Mouse (Mus musculus) embryonic facial prominence, embryonic 13.5 days (tissue): ENCODE measurements around the gene Sel1l3. TPM values are rescaled to one million over a fixed set of nuclear protein-coding genes. Genes with fewer than 3 reads are reported as not detected.

ENCODE experiments used
- ATAC-seq: fragments of 200-750 bp; cut with Nextera tagmentation; 2 replicates; pipeline ENCODE4 v1.8.0; 2017; ENCODE audit warnings: low read depth; ENCODE audit not compliant: insufficient number of reproducible peaks, insufficient read depth, low FRiP score, low TSS enrichment
- H3K27ac ChIP-seq: fragments of 300-500 bp; sonication (generic); 2 replicates; pipeline ENCODE4 v1.5.1; 2015; ENCODE audit warnings: moderate library complexity, mild to moderate bottlenecking, inconsistent platforms
- H3K27me3 ChIP-seq: fragments of 300-500 bp; sonication (generic); 2 replicates; pipeline ENCODE4 v1.6.1; 2015; ENCODE audit warnings: mild to moderate bottlenecking, inconsistent platforms
- H3K36me3 ChIP-seq: fragments of 300-500 bp; sonication (generic); 2 replicates; pipeline ENCODE4 v1.6.1; 2015; ENCODE audit warnings: mild to moderate bottlenecking, inconsistent platforms
- H3K4me1 ChIP-seq: fragments of 300-500 bp; sonication (generic); 2 replicates; pipeline ENCODE4 v1.6.1; 2015; ENCODE audit warnings: inconsistent platforms
- H3K4me2 ChIP-seq: fragments of 300-500 bp; sonication (generic); 2 replicates; pipeline ENCODE4 v1.6.1; 2015; ENCODE audit warnings: moderate library complexity, mild to moderate bottlenecking, inconsistent platforms
- H3K4me3 ChIP-seq: fragments of 300-500 bp; sonication (generic); 2 replicates; pipeline ENCODE4 v1.5.1; 2015; ENCODE audit warnings: mild to moderate bottlenecking, inconsistent platforms
- H3K9ac ChIP-seq: fragments of 300-500 bp; sonication (generic); 2 replicates; pipeline ENCODE4 v1.6.1; 2015; ENCODE audit warnings: mild to moderate bottlenecking, inconsistent platforms
- H3K9me3 ChIP-seq: fragments of 300-500 bp; sonication (generic); 2 replicates; pipeline ENCODE4 v1.6.1; 2016; ENCODE audit warnings: inconsistent platforms
- WGBS: fragments of 180-500 bp; shearing (Covaris S2); methylation state at CpG from one replicate; pipeline ENCODE4 v1.1.7; 2015; ENCODE audit warnings: mixed read lengths; 5-methylcytosine and 5-hydroxymethylcytosine counted together
- polyA plus RNA-seq: library from polyadenylated mRNA; unstranded; fragments of >200 nt; fragmentation: Nextera tagmentation; extraction: Ambion mirVana; gene quantifications from 2 replicates; pipeline ENCODE4 v1.2.1, GENCODE M21; 2015

The Sel1l3 gene
- polyA plus RNA-seq, 1 experiment from 2014 or later: 1.0 TPM

GRCm38 (mm10) chr5:53106125-53106524 lies 107.6 kb downstream of the Sel1l3 start:
- H3K9ac ChIP-seq: no peak overlapping the region
- no peak overlapping the region for H3K4me3 ChIP-seq
- ATAC-seq: no peak
- no peak overlapping the region for H3K27ac ChIP-seq
- H3K27me3 ChIP-seq: no peaks in the 10 kb centered on the region
- WGBS: 83% methylated on average over 4 of the region's 4 CpGs
- peaks cover 6% of the 10 kb centered on the region for H3K4me1 ChIP-seq
- H3K9me3 ChIP-seq: no peaks in the 10 kb centered on the region
- no peak overlapping the region for H3K4me2 ChIP-seq
- no peaks in the 10 kb centered on the region for H3K36me3 ChIP-seq

DNA sequence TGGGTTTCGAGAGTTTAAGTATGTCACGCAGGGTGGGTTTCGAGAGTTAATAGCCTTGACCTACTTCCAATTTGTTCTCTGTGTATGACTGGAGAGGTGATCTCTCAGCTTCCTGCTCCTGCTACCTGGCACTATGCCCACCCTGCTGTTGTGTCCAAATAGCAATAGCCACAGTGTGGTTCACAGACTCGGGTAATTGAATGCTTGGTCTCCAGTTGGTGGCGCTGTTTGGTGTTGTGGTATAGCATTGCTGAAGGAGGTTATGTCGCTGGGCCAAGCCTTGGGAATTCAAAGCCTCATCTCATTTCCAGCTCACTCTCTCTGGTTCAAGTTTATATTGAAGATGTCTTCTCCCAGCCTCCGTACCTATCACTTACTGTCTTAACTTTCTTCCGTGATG lies 108.0 kb downstream of the Sel1l3 start:
- H3K36me3 ChIP-seq: no peaks in the 10 kb centered on the region
- no peak overlapping the region for H3K27ac ChIP-seq
- no peaks in the 10 kb centered on the region for H3K27me3 ChIP-seq
- WGBS: 68% methylated on average over 8 of the region's 8 CpGs
- H3K9me3 ChIP-seq: no peaks in the 10 kb centered on the region
- no peak overlapping the region for H3K9ac ChIP-seq
- ATAC-seq: no peak
- peaks cover 6% of the 10 kb centered on the region for H3K4me1 ChIP-seq
- no peak overlapping the region for H3K4me2 ChIP-seq
- no peak overlapping the region for H3K4me3 ChIP-seq

DNA sequence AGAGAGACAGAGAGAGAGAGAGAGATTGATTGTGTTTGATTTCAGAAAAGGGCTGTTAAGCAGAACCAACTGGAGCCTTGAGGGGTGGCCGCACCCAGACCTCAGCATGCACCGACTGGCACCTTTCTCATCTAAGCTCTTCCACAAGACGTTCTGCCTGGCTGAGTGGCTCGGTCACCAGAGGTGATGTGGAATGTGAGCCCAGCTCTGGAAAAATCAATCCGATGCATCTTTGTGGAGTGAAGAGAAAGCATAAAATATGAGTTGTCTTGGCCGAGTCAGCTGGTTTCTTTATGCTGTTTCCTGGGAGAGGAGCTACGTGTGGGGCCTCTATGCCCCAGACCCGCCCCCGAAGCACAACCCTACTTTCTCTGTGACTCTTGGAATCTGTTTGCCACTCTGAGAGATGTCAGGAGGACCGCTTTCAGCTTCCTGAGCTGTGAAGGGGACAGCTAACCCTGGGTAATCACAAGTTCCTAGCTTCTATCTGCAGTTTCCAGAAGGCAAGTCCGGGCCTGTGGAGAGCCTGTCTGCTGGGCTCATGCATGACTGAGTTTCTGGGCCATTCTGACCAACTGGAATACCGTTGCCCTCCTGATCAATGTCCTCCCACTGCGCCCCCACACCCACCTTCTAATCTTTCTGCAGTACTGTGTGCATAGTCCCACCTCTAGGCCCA lies 109.4 kb downstream of the Sel1l3 start:
- H3K9ac ChIP-seq: no peak overlapping the region
- no peak overlapping the region for H3K4me3 ChIP-seq
- 61% methylated on average over 13 of the region's 13 CpGs for WGBS
- ATAC-seq: no peak
- H3K27ac ChIP-seq: no peak overlapping the region
- H3K4me1 ChIP-seq: peaks cover 6% of the 10 kb centered on the region
- no peaks in the 10 kb centered on the region for H3K27me3 ChIP-seq
- no peaks in the 10 kb centered on the region for H3K9me3 ChIP-seq
- H3K4me2 ChIP-seq: no peak overlapping the region
- no peaks in the 10 kb centered on the region for H3K36me3 ChIP-seq

GRCm38 (mm10) chr5:53101848-53102473 lies 111.8 kb downstream of the Sel1l3 start:
- Histone ChIP-seq H3K36me3 (no peaks in the 10 kb centered on the region), H3K4me1 (peaks cover 6% of the 10 kb centered on the region; the same call in 1 of the 2 replicates), H3K9me3 (no peaks in the 10 kb centered on the region), H3K9ac (no peak overlapping the region), H3K27me3 (no peaks in the 10 kb centered on the region), H3K4me2 (no peak overlapping the region), H3K4me3 (no peak overlapping the region), H3K27ac (no peak overlapping the region)
- peak; percentile 34; the same call in 1 of the 2 replicates for ATAC-seq
- 69% methylated on average over 12 of the region's 12 CpGs for WGBS

GRCm38 (mm10) chr5:53091331-53091730 lies 122.4 kb downstream of the Sel1l3 start:
- Histone ChIP-seq H3K4me2 (no peak overlapping the region), H3K36me3 (no peaks in the 10 kb centered on the region), H3K27me3 (no peaks in the 10 kb centered on the region), H3K9ac (no peak overlapping the region), H3K27ac (no peak overlapping the region), H3K4me1 (no peaks in the 10 kb centered on the region), H3K9me3 (no peaks in the 10 kb centered on the region), H3K4me3 (no peak overlapping the region)
- WGBS: 64% methylated on average over 3 of the region's 3 CpGs
- ATAC-seq: no peak

DNA sequence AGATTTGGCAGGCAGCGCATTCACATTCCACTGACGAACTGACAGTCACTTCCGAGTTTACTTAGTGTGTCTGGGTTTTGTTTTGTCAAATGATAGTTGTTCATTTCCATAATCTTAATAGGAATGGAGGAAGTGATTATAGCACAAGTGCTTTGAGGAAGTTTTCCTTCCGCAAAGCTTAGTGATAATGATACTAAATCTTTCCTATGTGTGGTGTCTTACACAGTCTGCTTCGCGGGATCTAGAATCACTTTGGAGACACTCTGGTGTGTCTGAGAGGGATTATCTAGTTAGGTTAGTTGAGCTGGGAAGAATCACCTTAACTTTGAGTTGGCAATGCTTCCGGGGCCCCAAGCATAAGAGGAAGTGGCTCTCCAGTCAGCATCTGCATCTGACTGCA lies 126.3 kb downstream of the Sel1l3 start:
- Histone ChIP-seq H3K36me3 (no peaks in the 10 kb centered on the region), H3K4me1 (no peaks in the 10 kb centered on the region), H3K27ac (no peak overlapping the region), H3K4me3 (no peak overlapping the region), H3K27me3 (no peaks in the 10 kb centered on the region), H3K4me2 (no peak overlapping the region), H3K9me3 (no peaks in the 10 kb centered on the region), H3K9ac (no peak overlapping the region)
- no peak for ATAC-seq
- WGBS: 88% methylated on average over 7 of the region's 7 CpGs

DNA sequence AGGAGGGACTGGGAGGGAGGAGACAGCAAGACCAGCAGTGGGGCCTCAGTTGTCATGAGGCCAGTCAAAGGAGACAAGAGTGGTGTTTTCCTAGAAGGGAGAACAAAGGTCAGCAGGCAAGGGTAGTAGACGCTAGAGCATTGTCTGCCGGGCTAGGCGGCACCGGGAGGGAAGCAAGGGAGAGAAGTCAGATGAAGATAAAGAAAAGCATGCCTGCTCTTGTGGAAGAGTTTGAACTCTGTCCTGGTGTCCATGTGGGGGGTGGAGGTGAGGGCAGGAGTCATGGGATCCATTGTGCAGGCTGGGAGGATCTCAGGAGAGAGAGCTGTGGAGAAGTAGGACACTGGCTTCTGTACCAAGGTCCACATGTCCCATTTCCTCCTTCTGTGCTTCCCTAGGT lies 135.3 kb downstream of the Sel1l3 start:
- no peak overlapping the region for H3K9ac ChIP-seq
- 77% methylated on average over 4 of the region's 4 CpGs for WGBS
- no peaks in the 10 kb centered on the region for H3K36me3 ChIP-seq
- ATAC-seq: no peak
- no peaks in the 10 kb centered on the region for H3K27me3 ChIP-seq
- no peak overlapping the region for H3K27ac ChIP-seq
- H3K4me3 ChIP-seq: no peak overlapping the region
- H3K4me2 ChIP-seq: no peak overlapping the region
- no peaks in the 10 kb centered on the region for H3K9me3 ChIP-seq
- H3K4me1 ChIP-seq: no peaks in the 10 kb centered on the region

DNA sequence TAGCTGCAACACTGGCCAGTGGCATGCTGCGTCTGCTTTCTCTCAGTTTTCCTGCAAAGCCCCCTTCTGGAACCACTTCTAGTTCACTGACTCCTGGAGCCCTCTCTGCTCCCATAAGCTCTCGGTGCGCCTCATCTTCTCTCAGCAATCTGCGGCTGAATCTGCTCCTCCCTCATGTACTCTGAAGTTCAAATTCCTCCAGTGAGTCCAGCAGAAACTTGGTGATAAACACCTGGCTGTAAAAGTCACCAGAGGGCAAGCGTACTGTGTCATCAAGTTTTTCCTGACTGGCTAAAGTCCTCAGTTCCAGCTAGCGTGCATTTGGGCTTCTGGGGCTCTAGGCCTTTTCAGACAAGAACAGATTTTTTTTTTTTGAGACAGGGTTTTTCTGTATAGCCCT lies 139.2 kb downstream of the Sel1l3 start:
- Histone ChIP-seq H3K4me2 (no peak overlapping the region), H3K36me3 (no peaks in the 10 kb centered on the region), H3K27me3 (no peaks in the 10 kb centered on the region), H3K4me1 (no peaks in the 10 kb centered on the region), H3K9ac (no peak overlapping the region), H3K9me3 (no peaks in the 10 kb centered on the region), H3K4me3 (no peak overlapping the region), H3K27ac (no peak overlapping the region)
- WGBS: 60% methylated on average over 6 of the region's 6 CpGs
- ATAC-seq: no peak

GRCm38 (mm10) chr5:53061532-53062130 lies 152.1 kb downstream of the Sel1l3 start:
- ATAC-seq: no peak
- 92% methylated on average over 9 of the region's 9 CpGs for WGBS
- no peaks in the 10 kb centered on the region for H3K36me3 ChIP-seq
- no peak overlapping the region for H3K4me2 ChIP-seq
- no peak overlapping the region for H3K4me3 ChIP-seq
- no peak overlapping the region for H3K9ac ChIP-seq
- no peaks in the 10 kb centered on the region for H3K4me1 ChIP-seq
- H3K27ac ChIP-seq: no peak overlapping the region
- H3K27me3 ChIP-seq: no peaks in the 10 kb centered on the region
- no peaks in the 10 kb centered on the region for H3K9me3 ChIP-seq

Other genes starting within 250 kb of the Sel1l3 start
- gene Slc34a2, start 175.8 kb downstream of the Sel1l3 start, polyA plus RNA-seq: 0.14 and 0.26 TPM in 2 replicates
- 77.5 and 87.9 TPM in 2 replicates for gene Smim20, start 53.2 kb upstream of the Sel1l3 start, polyA plus RNA-seq